Mouse (Mus musculus): ENCODE measurements at regions not wholly inside any gene's neighbourhood (a gene's known extent, or its start where the extent isn't known, plus 50 kb on each side); places are given as distances from the start of the nearest gene placed in this dataset.

GRCm38 (mm10) chr6:98101023-98101422 lies 241.5 kb downstream of the Gm765 start:
- Histone ChIP-seq H3K27ac (peak overlapping the region; percentile 46; the same call in 1 of the 2 replicates), H3K9me3 (replicated peaks) (no peaks in the 10 kb centered on the region), H3K36me3 (no peaks in the 10 kb centered on the region), H3K4me1 (peaks cover 26% of the 10 kb centered on the region), H3K27me3 (ENCODE audit: low read depth, poor library complexity, severe bottlenecking) (no peaks in the 10 kb centered on the region), H3K4me3 (no peak overlapping the region)
- WGBS, result 64% methylated on average over 4 of the region's 4 CpGs
- peak; percentile 37 for DNase-seq (ENCODE audit: low spot score)

- DNase-seq (ENCODE audit: low spot score), result no peak
- WGBS, result 95% methylated on average over 9 of the region's 9 CpGs
- Histone ChIP-seq H3K4me1 (peaks cover 37% of the 10 kb centered on the region), H3K36me3 (no peaks in the 10 kb centered on the region), H3K27ac (no peak overlapping the region), H3K27me3 (ENCODE audit: low read depth, poor library complexity, severe bottlenecking) (no peaks in the 10 kb centered on the region), H3K4me3 (no peak overlapping the region), H3K9me3 (replicated peaks) (no peaks in the 10 kb centered on the region)
Measured at GRCm38 (mm10) chr6:98099126-98099525, 243.4 kb downstream of the Gm765 start.

GRCm38 (mm10) chr6:98095243-98095642 lies 247.3 kb downstream of the Gm765 start:
- H3K27me3 ChIP-seq (ENCODE audit: low read depth, poor library complexity, severe bottlenecking), result no peaks in the 10 kb centered on the region
- 53% methylated on average over 4 of the region's 4 CpGs for WGBS
- DNase-seq (ENCODE audit: low spot score), result no peak

GRCm38 (mm10) chr6:98089185-98089584 lies 253.4 kb downstream of the Gm765 start:
- Histone ChIP-seq H3K27me3 (ENCODE audit: low read depth, poor library complexity, severe bottlenecking) (no peaks in the 10 kb centered on the region), H3K27ac (no peak overlapping the region), H3K4me3 (no peak overlapping the region), H3K9me3 (replicated peaks) (no peaks in the 10 kb centered on the region), H3K4me1 (peaks cover under 1% of the 10 kb centered on the region; the same call in 1 of the 2 replicates), H3K36me3 (no peaks in the 10 kb centered on the region)
- WGBS, result 57% methylated on average over 4 of the region's 4 CpGs
- DNase-seq (ENCODE audit: low spot score), result peak; percentile 43

More at GRCm38 (mm10) chr6:98095243-98095642, 247.3 kb downstream of the Gm765 start:
- H3K9me3 ChIP-seq (replicated peaks), result no peaks in the 10 kb centered on the region
- peaks cover 20% of the 10 kb centered on the region for H3K4me1 ChIP-seq
- H3K4me3 ChIP-seq, result no peak overlapping the region
- H3K27ac ChIP-seq, result no peak overlapping the region
- no peaks in the 10 kb centered on the region for H3K36me3 ChIP-seq

- Histone ChIP-seq H3K4me1 (peaks cover 18% of the 10 kb centered on the region), H3K9me3 (replicated peaks) (no peaks in the 10 kb centered on the region), H3K27me3 (ENCODE audit: low read depth, poor library complexity, severe bottlenecking) (no peaks in the 10 kb centered on the region), H3K4me3 (no peak overlapping the region), H3K27ac (no peak overlapping the region), H3K36me3 (no peaks in the 10 kb centered on the region)
- 83% methylated on average over 4 of the region's 4 CpGs for WGBS
- DNase-seq (ENCODE audit: low spot score), result no peak
Measured at GRCm38 (mm10) chr6:98080076-98080475, 262.5 kb downstream of the Gm765 start.
